Mouse (Mus musculus): ENCODE data around the gene Ptpdc1. TPM values are rescaled to one million over a fixed set of nuclear protein-coding genes. Genes with fewer than 3 reads are reported as not detected.

Gene Ptpdc1
- 3.4 and 4.1 TPM in 2 replicates for total RNA-seq (2017)

- peak; percentile 99 for ATAC-seq (replicated peaks; ENCODE audit: low read depth, poor library complexity, severe bottlenecking)
Measured at GRCm38 (mm10) chr13:48625433-48626184, at the start of gene Ptpdc1. Gene Ptpdc1, minus strand, starts transcription at chr13:48625664.

GRCm38 (mm10) chr13:48674609-48675008 is 49.1 kb upstream of the Ptpdc1 start:
- no peak for ATAC-seq (replicated peaks; ENCODE audit: low read depth, poor library complexity, severe bottlenecking)

GRCm38 (mm10) chr13:48672312-48672840 is 46.9 kb upstream of the Ptpdc1 start:
- ATAC-seq (replicated peaks; ENCODE audit: low read depth, poor library complexity, severe bottlenecking): no peak

GRCm38 (mm10) chr13:48668976-48669534 is 43.6 kb upstream of the Ptpdc1 start:
- ATAC-seq (replicated peaks; ENCODE audit: low read depth, poor library complexity, severe bottlenecking): peak; percentile 27; the same call in 1 of the 2 replicates

- no peak for ATAC-seq (replicated peaks; ENCODE audit: low read depth, poor library complexity, severe bottlenecking)
Measured at GRCm38 (mm10) chr13:48668091-48668975, 42.9 kb upstream of the Ptpdc1 start.

GRCm38 (mm10) chr13:48667461-48667860 is 42.0 kb upstream of the Ptpdc1 start:
- ATAC-seq (replicated peaks; ENCODE audit: low read depth, poor library complexity, severe bottlenecking): no peak

GRCm38 (mm10) chr13:48665656-48666597 is 40.5 kb upstream of the Ptpdc1 start:
- ATAC-seq (replicated peaks; ENCODE audit: low read depth, poor library complexity, severe bottlenecking): no peak

GRCm38 (mm10) chr13:48664916-48665655 is 39.6 kb upstream of the Ptpdc1 start:
- no peak for ATAC-seq (replicated peaks; ENCODE audit: low read depth, poor library complexity, severe bottlenecking)

GRCm38 (mm10) chr13:48663988-48664339 is 38.5 kb upstream of the Ptpdc1 start:
- ATAC-seq (replicated peaks; ENCODE audit: low read depth, poor library complexity, severe bottlenecking): no peak

GRCm38 (mm10) chr13:48663211-48663987 is 37.9 kb upstream of the Ptpdc1 start:
- no peak for ATAC-seq (replicated peaks; ENCODE audit: low read depth, poor library complexity, severe bottlenecking)

GRCm38 (mm10) chr13:48662431-48663143 is 37.1 kb upstream of the Ptpdc1 start, which contains the start of gene Barx1:
Gene Barx1, plus strand, starts transcription at chr13:48662998.
- no peak for ATAC-seq (replicated peaks; ENCODE audit: low read depth, poor library complexity, severe bottlenecking)

- no peak for ATAC-seq (replicated peaks; ENCODE audit: low read depth, poor library complexity, severe bottlenecking)
Measured at GRCm38 (mm10) chr13:48661561-48661960, 36.1 kb upstream of the Ptpdc1 start.

GRCm38 (mm10) chr13:48660741-48661140 is 35.3 kb upstream of the Ptpdc1 start:
- no peak for ATAC-seq (replicated peaks; ENCODE audit: low read depth, poor library complexity, severe bottlenecking)

GRCm38 (mm10) chr13:48660221-48660734 is 34.8 kb upstream of the Ptpdc1 start:
- no peak for ATAC-seq (replicated peaks; ENCODE audit: low read depth, poor library complexity, severe bottlenecking)

GRCm38 (mm10) chr13:48659254-48660220 is 34.1 kb upstream of the Ptpdc1 start:
- ATAC-seq (replicated peaks; ENCODE audit: low read depth, poor library complexity, severe bottlenecking): no peak
